Mouse (Mus musculus): ENCODE data around the gene Mtss1l. TPM values are rescaled to one million over a fixed set of nuclear protein-coding genes. Genes with fewer than 3 reads are reported as not detected.

Mtss1l gene
- polyA plus RNA-seq, 1 experiment from 2014 or later: 5.7 TPM

GRCm38 (mm10) chr8:110722414-110723011, 1.2 kb downstream of the Mtss1l start:
- H3K4me2 ChIP-seq (replicated peaks; ENCODE audit: low read depth): peak overlapping the region; percentile 69
- no peaks in the 10 kb centered on the region for H3K9me3 ChIP-seq (ENCODE audit: control insufficient read depth, low read length)
- H3K4me3 ChIP-seq (ENCODE audit: low read depth, low read length): peak overlapping the region; percentile 59
- no peaks in the 10 kb centered on the region for H3K27me3 ChIP-seq (ENCODE audit: control insufficient read depth, insufficient read depth, low read length)
- ATAC-seq (ENCODE audit: low FRiP score, low TSS enrichment) (no peak), DNase-seq (ENCODE audit: low spot score) (no peak)
- TF ChIP-seq CTCF (IDR thresholded peaks at IDR 0.05; ENCODE audit: low read depth): no peak
- no peak for TF ChIP-seq EP300 (optimal IDR thresholded peaks at IDR 0.05)
- peak overlapping the region; percentile 49 for H3K27ac ChIP-seq (replicated peaks)
- peak overlapping the region; percentile 67 for H3K9ac ChIP-seq (ENCODE audit: low read length)
- WGBS: 39% methylated on average over 11 of the region's 11 CpGs
- H3K36me3 ChIP-seq (ENCODE audit: control insufficient read depth, insufficient read depth, low read length): 0 out of 2 replicates have a peak, but pooled peaks cover 6% of the 10 kb centered on the region
- H3K4me1 ChIP-seq (replicated peaks; ENCODE audit: control insufficient read depth, insufficient read depth): peaks cover 8% of the 10 kb centered on the region; the same call in 1 of the 2 replicates

GRCm38 (mm10) chr8:110724493-110724892, 3.2 kb downstream of the Mtss1l start:
- Histone ChIP-seq H3K27ac (replicated peaks) (no peak overlapping the region; the same call in 1 of the 2 replicates), H3K27me3 (ENCODE audit: control insufficient read depth, insufficient read depth, low read length) (no peaks in the 10 kb centered on the region), H3K9me3 (ENCODE audit: control insufficient read depth, low read length) (no peaks in the 10 kb centered on the region), H3K36me3 (ENCODE audit: control insufficient read depth, insufficient read depth, low read length) (peaks cover 23% of the 10 kb centered on the region), H3K4me2 (replicated peaks; ENCODE audit: low read depth) (0 out of 2 replicates have a peak overlapping the region, but pooled peaks have one; percentile 8), H3K4me1 (replicated peaks; ENCODE audit: control insufficient read depth, insufficient read depth) (0 out of 2 replicates have a peak, but pooled peaks cover 3% of the 10 kb centered on the region), H3K9ac (ENCODE audit: low read length) (no peak overlapping the region), H3K4me3 (ENCODE audit: low read depth, low read length) (no peak overlapping the region)
- no peak for TF ChIP-seq EP300 (optimal IDR thresholded peaks at IDR 0.05)
- 61% methylated on average over 3 of the region's 3 CpGs for WGBS
- DNase-seq (ENCODE audit: low spot score) (no peak), ATAC-seq (ENCODE audit: low FRiP score, low TSS enrichment) (no peak)

DNA sequence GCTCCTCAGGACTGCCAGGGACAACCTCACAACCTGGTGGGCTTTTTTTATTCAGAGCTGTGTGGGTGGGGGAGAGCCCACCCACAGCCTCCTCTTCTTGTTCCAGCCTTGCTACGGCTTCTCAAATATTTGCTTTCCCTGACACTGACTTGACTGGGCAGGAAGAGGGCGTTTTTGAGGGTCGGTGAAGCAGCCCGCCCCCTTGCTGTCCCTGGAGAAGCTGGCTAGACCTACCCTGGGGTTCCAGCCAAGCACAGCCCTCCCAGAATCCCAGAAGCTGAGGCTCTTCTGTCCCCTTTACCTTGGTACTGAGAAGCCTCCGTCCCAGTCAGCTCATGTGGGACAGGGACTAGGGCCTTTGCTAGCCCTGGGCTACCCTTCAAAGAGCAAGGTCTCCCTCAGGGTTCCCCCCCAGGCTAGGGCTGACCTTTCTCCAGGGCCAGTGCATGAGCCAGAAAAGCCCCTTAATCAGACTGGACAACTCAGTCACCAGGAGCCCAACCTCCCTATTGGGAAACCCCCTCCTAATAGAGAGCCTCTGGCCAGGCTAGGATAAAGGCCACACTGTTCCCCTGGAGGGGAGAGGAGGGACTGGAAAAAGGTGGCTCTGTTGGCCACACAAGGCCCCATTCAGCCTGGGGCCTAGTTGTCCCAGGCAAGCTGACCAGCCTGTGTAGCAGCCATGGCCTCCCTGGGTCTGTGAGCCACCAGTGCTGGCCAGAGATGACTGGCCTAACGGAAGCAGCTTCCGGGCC, 4.0 kb downstream of the Mtss1l start:
- DNase-seq (ENCODE audit: low spot score) (no peak), ATAC-seq (ENCODE audit: low FRiP score, low TSS enrichment) (no peak)
- TF ChIP-seq EP300 (optimal IDR thresholded peaks at IDR 0.05) (no peak), CTCF (IDR thresholded peaks at IDR 0.05; ENCODE audit: low read depth) (peak; percentile 47)
- Histone ChIP-seq H3K4me1 (replicated peaks; ENCODE audit: control insufficient read depth, insufficient read depth) (0 out of 2 replicates have a peak, but pooled peaks cover 3% of the 10 kb centered on the region), H3K4me2 (replicated peaks; ENCODE audit: low read depth) (peak overlapping the region; percentile 27; the same call in 1 of the 2 replicates), H3K4me3 (ENCODE audit: low read depth, low read length) (no peak overlapping the region), H3K9me3 (ENCODE audit: control insufficient read depth, low read length) (no peaks in the 10 kb centered on the region), H3K27ac (replicated peaks) (peak overlapping the region; percentile 5), H3K27me3 (ENCODE audit: control insufficient read depth, insufficient read depth, low read length) (no peaks in the 10 kb centered on the region), H3K36me3 (ENCODE audit: control insufficient read depth, insufficient read depth, low read length) (peaks cover 28% of the 10 kb centered on the region), H3K9ac (ENCODE audit: low read length) (no peak overlapping the region)
- WGBS: 46% methylated on average over 7 of the region's 7 CpGs

DNA sequence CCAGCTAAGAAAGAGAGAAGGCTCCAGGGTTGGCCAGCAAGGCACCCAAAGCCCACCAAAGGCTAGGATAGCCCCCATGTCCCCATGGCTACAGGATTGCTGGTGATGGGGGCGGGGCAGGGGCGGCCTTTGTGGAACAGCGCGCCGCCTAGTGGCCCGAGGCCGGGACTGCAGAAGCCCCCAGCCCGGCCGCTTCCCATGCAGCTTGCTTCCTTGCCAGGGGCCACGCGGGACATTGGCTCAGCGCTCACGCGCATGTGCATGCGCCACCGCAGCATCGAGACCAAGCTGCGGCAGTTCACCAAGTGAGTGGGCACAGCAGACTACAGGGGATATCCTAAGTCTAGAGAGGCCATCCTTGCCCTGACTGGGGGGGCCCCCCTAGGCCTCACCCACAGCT, 5.6 kb downstream of the Mtss1l start:
- H3K4me3 ChIP-seq (ENCODE audit: low read depth, low read length): no peak overlapping the region
- WGBS: 21% methylated on average over 18 of the region's 18 CpGs
- ATAC-seq (ENCODE audit: low FRiP score, low TSS enrichment): 0 out of 2 replicates have a peak, but pooled peaks have one; percentile 16
- H3K36me3 ChIP-seq (ENCODE audit: control insufficient read depth, insufficient read depth, low read length): peaks cover 34% of the 10 kb centered on the region
- no peak overlapping the region for H3K27ac ChIP-seq (replicated peaks)
- no peak overlapping the region for H3K9ac ChIP-seq (ENCODE audit: low read length)
- 0 out of 2 replicates have a peak, but pooled peaks cover 3% of the 10 kb centered on the region for H3K4me1 ChIP-seq (replicated peaks; ENCODE audit: control insufficient read depth, insufficient read depth)
- no peak overlapping the region for H3K4me2 ChIP-seq (replicated peaks; ENCODE audit: low read depth)
- H3K9me3 ChIP-seq (ENCODE audit: control insufficient read depth, low read length): no peaks in the 10 kb centered on the region
- TF ChIP-seq EP300 (optimal IDR thresholded peaks at IDR 0.05): no peak
- TF ChIP-seq CTCF (IDR thresholded peaks at IDR 0.05; ENCODE audit: low read depth): peak; percentile 87
- no peaks in the 10 kb centered on the region for H3K27me3 ChIP-seq (ENCODE audit: control insufficient read depth, insufficient read depth, low read length)
- DNase-seq (ENCODE audit: low spot score): peak; percentile 64

GRCm38 (mm10) chr8:110731346-110731859, 10.1 kb downstream of the Mtss1l start:
- Histone ChIP-seq H3K4me3 (ENCODE audit: low read depth, low read length) (no peak overlapping the region), H3K4me1 (replicated peaks; ENCODE audit: control insufficient read depth, insufficient read depth) (no peaks in the 10 kb centered on the region), H3K36me3 (ENCODE audit: control insufficient read depth, insufficient read depth, low read length) (peaks cover 42% of the 10 kb centered on the region), H3K27me3 (ENCODE audit: control insufficient read depth, insufficient read depth, low read length) (no peaks in the 10 kb centered on the region), H3K9me3 (ENCODE audit: control insufficient read depth, low read length) (no peaks in the 10 kb centered on the region), H3K9ac (ENCODE audit: low read length) (no peak overlapping the region), H3K4me2 (replicated peaks; ENCODE audit: low read depth) (no peak overlapping the region), H3K27ac (replicated peaks) (no peak overlapping the region)
- TF ChIP-seq EP300 (optimal IDR thresholded peaks at IDR 0.05) (no peak), CTCF (IDR thresholded peaks at IDR 0.05; ENCODE audit: low read depth) (no peak)
- 93% methylated on average over 8 of the region's 8 CpGs for WGBS
- no peak for ATAC-seq (ENCODE audit: low FRiP score, low TSS enrichment)
- no peak for DNase-seq (ENCODE audit: low spot score)

Measured in stomach, postnatal 0 days (tissue).